Mouse (Mus musculus) embryonic fibroblast, embryonic 13.5 days (primary cell): ENCODE data around the gene C77080.

Source experiments
- CTCF ChIP-seq: IDR thresholded peaks from 2 replicates; pipeline ENCODE4 v1.5.1; 2011; ENCODE audit warnings: mild to moderate bottlenecking, control low read depth, low read length, moderate library complexity, borderline replicate concordance; ENCODE audit not compliant: insufficient read depth
- POLR2A ChIP-seq: IDR thresholded peaks from 2 replicates; pipeline ENCODE4 v1.6.1; 2011; ENCODE audit warnings: low read depth, mild to moderate bottlenecking, control low read depth, low read length, moderate library complexity

GRCm38 (mm10) chr4:129230926-129231325 is 30.3 kb downstream of the C77080 start:
- TF ChIP-seq CTCF = no peak
- TF ChIP-seq POLR2A = no peak
